Mouse (Mus musculus): Measurements from ENCODE around the gene Abhd2. TPM values are rescaled to one million over a fixed set of nuclear protein-coding genes. Genes with fewer than 3 reads are reported as not detected.
"Not testable (repeated sequence)": the region's sequence is repeated elsewhere in the genome, so short reads cannot be mapped to it uniquely, and the experiment has no call there.

Abhd2 gene
- polyA plus RNA-seq, 1 experiment from 2014 or later, result 6.8 TPM

DNA sequence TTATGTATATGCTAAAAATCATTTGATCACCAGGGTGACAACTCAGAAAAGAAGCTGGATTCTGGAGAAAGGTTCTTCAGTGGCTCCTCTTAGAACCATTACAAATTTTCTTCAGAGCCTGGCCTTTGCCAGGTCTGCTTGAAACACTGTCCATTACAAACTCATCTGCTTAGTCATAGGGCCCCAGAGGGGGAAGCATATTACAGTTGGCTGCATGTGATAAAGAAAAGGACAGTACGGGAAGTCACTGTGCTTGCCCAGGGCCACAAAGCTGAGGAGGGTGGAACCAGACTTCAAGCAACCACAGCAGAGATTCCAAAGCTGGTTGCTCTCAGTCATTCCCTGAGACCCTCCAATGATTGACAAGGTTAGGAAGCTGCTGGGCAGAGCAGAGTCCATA, 3.1 kb upstream of the Abhd2 start:
- WGBS, result 77% methylated on average over 1 of the region's 1 CpGs
- no peaks in the 10 kb centered on the region for H3K9me3 ChIP-seq (replicated peaks)
- H3K27ac ChIP-seq (replicated peaks), result no peak overlapping the region

DNA sequence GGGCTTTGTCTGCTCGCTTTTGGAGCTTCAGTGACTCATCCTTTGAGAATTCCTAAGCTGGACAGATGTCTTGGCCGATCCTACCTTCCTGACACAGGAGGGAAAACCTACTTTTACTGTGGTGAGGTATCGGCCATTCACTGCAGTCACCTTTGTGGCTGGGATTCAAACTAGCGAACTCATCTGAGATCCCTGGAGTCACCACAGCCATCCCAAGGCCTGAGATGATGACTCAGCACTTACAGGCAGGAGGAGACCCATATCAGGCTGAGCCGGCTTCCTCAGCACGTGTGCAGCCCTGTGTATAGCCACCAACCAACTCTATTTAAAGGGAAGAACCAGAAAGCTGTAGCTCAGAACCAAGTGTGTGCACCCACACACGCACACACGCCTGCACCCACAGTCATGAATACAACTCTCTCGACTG, 2.0 kb upstream of the Abhd2 start:
- WGBS, result 84% methylated on average over 9 of the region's 9 CpGs
- no peaks in the 10 kb centered on the region for H3K36me3 ChIP-seq
- DNase-seq (ENCODE audit: low spot score), result no peak
- H3K4me1 ChIP-seq, result peaks cover 42% of the 10 kb centered on the region
- H3K4me3 ChIP-seq, result no peak overlapping the region
- H3K27ac ChIP-seq (replicated peaks), result no peak overlapping the region
- H3K9me3 ChIP-seq (replicated peaks), result no peaks in the 10 kb centered on the region
- H3K27me3 ChIP-seq (ENCODE audit: low read depth, poor library complexity, severe bottlenecking), result no peaks in the 10 kb centered on the region

More for the DNA sequence above, 3.1 kb upstream of the Abhd2 start:
- no peaks in the 10 kb centered on the region for H3K27me3 ChIP-seq (ENCODE audit: low read depth, poor library complexity, severe bottlenecking)
- no peaks in the 10 kb centered on the region for H3K36me3 ChIP-seq
- no peak for DNase-seq (ENCODE audit: low spot score)
- no peak overlapping the region for H3K4me3 ChIP-seq
- H3K4me1 ChIP-seq, result peaks cover 31% of the 10 kb centered on the region

DNA sequence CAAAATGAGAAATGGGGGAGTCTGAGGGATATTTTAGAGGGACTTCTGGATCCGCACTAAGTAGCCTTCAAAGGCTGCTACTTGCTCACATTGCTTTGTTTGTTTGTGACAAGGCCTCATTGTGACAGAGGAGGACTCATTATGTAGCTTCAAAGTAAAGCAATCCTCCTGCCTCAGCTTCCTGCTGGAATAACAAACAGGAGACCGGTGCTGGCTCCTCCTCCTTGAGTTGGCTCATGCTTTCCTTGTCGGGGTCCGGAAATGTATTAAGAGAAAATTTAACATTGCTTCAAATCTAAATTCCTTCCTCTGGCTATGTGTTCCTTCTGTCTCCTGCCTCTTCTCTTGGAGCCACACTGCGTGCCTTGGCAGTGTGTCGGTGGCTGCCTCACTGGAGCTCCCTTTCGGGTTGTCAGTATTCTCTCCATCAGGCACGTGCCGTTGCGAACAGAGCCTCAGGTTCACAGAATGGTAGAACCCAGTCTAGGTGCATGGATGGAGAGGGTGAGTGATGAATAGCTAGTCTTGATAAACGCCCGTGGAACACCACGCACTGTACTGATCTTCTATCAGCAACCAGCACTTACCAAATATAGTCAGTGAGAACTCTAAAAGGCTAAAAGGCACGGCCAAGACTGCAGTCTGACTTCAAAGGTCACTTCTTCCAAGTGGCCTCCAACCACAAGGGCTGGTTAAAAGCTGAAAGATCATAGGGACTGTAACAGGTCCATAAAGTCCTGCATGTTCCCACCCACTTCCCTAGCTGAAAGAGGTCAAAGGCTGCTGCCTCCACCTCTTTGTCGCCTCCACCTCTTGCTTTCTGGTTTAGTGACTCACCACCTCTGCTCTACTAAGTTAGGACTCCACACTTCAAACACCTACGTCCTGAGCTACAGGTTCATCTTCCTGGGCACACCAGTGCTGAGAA, 874 bp upstream of the Abhd2 start:
- DNase-seq (ENCODE audit: low spot score), result no peak
- H3K4me1 ChIP-seq, result peaks cover 48% of the 10 kb centered on the region
- H3K36me3 ChIP-seq, result no peaks in the 10 kb centered on the region
- H3K27ac ChIP-seq (replicated peaks), result peak overlapping the region; percentile 90
- H3K9me3 ChIP-seq (replicated peaks), result no peaks in the 10 kb centered on the region
- no peaks in the 10 kb centered on the region for H3K27me3 ChIP-seq (ENCODE audit: low read depth, poor library complexity, severe bottlenecking)
- peak overlapping the region; percentile 86 for H3K4me3 ChIP-seq
- 88% methylated on average over 16 of the region's 16 CpGs for WGBS

DNA sequence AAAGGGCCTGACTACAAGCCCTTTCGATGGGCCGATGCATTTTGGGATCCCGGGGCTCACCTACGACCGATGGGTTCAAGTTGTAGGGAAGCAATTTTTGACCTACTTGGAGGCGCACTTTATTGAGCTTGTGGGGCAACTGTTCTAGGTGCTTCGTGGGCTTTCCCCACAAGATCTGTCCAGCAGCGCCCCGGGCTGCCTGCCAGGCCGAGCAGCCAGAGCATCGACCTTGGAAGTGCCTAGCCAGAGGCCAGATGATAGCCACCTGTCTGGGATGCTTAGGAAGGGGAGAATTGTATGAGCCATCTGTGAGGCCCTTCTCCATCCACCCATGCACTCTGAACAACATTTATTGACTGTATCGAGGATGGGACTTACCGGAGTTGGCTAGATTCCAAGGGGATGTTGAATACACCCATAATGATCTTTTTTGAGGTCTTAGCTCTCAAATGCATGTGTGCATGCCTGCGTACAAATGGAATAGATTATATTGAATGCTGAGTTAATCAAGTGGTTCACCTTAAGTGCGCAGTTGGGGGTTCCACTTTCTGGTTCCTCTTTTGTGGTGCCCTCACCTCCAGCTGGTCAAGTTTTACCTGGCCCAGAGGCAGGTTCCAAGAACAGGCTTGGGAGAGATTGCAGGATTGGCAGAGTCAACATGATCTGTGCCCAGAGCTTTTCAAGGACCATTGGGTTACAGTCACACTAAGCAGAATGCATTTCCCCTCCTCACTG, 906 bp downstream of the Abhd2 start:
- DNase-seq (ENCODE audit: low spot score), result no peak
- Histone ChIP-seq H3K4me1 (peaks cover 51% of the 10 kb centered on the region), H3K27me3 (ENCODE audit: low read depth, poor library complexity, severe bottlenecking) (no peaks in the 10 kb centered on the region), H3K27ac (replicated peaks) (peak overlapping the region; percentile 90), H3K4me3 (peak overlapping the region; percentile 86), H3K36me3 (no peaks in the 10 kb centered on the region), H3K9me3 (replicated peaks) (no peaks in the 10 kb centered on the region)
- WGBS, result 25% methylated on average over 15 of the region's 15 CpGs

DNA sequence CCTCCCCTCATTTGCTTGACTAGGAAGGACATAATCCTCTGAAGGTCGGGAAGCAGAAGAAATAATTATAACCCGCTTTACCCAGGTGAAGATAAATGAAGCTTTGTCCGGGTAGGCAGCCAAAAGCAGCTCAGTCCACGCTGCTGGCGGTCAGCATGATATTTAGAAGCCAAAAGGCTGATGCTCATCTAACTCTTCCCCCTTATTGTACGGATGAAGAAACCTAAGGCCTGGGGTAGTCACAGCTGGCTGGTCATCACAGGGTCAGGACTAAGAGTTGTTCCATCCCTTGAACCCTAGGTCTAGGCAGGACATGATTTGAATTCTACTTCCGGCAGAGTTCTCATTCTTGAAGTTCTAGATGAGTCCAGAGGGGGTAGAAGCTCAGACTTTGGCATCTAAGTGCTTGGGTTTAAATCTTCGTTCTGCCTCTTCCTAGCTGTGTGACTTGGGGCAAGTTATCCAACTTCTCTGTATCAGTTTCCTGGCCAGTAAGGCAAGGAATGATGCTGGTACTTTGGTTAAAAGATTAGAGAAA, 1.5 kb downstream of the Abhd2 start:
- Histone ChIP-seq H3K4me1 (peaks cover 57% of the 10 kb centered on the region), H3K4me3 (peak overlapping the region; percentile 86), H3K27me3 (ENCODE audit: low read depth, poor library complexity, severe bottlenecking) (no peaks in the 10 kb centered on the region), H3K9me3 (replicated peaks) (no peaks in the 10 kb centered on the region), H3K27ac (replicated peaks) (no peak overlapping the region), H3K36me3 (no peaks in the 10 kb centered on the region)
- DNase-seq (ENCODE audit: low spot score), result no peak
- 85% methylated on average over 8 of the region's 8 CpGs for WGBS

DNA sequence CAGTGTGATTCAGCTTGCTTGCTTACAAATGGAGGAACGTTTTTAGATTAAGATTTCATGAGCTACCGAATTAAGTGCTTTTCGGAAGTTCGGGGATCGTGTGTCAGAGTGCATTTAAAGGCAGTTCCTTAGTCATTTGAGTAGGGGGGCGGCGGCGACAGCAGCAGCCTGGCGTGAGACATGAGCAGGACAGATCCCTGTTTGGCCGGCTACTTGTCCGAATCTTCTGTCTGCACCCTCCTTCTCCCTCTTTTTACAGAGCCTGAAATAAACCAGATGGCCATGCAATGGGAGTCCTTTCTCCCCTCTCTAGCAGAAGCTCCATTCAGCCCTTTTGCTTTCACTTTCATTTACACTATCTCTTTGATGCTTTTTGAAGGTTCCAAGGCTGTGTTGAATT, 2.3 kb downstream of the Abhd2 start:
- Histone ChIP-seq H3K27me3 (ENCODE audit: low read depth, poor library complexity, severe bottlenecking) (no peaks in the 10 kb centered on the region), H3K4me3 (peak overlapping the region; percentile 86), H3K4me1 (peaks cover 61% of the 10 kb centered on the region), H3K27ac (replicated peaks) (peak overlapping the region; percentile 50; the same call in 1 of the 2 replicates), H3K9me3 (replicated peaks) (no peaks in the 10 kb centered on the region), H3K36me3 (no peaks in the 10 kb centered on the region)
- no peak for DNase-seq (ENCODE audit: low spot score)
- 52% methylated on average over 11 of the region's 11 CpGs for WGBS

DNA sequence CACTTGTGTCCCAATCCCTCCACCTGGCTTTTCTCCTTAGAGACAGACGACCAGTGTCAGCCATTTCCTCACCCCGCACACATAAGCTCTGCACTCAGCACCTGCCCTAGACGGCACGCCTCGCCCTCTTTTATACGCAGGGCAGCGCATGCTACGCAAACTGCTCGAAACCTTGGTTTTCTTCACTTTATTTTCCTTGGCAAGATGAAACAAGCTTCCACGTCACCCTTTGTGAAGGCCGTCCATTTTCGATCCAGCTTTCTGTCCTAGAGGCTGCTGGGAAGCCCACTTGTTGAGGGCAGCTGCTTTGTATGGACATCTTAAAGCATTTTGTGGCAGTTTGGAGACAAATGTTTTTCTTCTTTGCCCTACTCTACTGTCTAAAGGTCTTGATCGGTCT, 5.4 kb downstream of the Abhd2 start:
- H3K27me3 ChIP-seq (ENCODE audit: low read depth, poor library complexity, severe bottlenecking), result peaks cover 6% of the 10 kb centered on the region; the same call in 1 of the 2 replicates
- no peak overlapping the region for H3K4me3 ChIP-seq
- 90% methylated on average over 13 of the region's 13 CpGs for WGBS
- peaks cover 3% of the 10 kb centered on the region; the same call in 1 of the 2 replicates for H3K36me3 ChIP-seq
- no peaks in the 10 kb centered on the region for H3K9me3 ChIP-seq (replicated peaks)
- H3K27ac ChIP-seq (replicated peaks), result peak overlapping the region; percentile 55; the same call in 1 of the 2 replicates
- peaks cover 67% of the 10 kb centered on the region for H3K4me1 ChIP-seq
- no peak for DNase-seq (ENCODE audit: low spot score)

DNA sequence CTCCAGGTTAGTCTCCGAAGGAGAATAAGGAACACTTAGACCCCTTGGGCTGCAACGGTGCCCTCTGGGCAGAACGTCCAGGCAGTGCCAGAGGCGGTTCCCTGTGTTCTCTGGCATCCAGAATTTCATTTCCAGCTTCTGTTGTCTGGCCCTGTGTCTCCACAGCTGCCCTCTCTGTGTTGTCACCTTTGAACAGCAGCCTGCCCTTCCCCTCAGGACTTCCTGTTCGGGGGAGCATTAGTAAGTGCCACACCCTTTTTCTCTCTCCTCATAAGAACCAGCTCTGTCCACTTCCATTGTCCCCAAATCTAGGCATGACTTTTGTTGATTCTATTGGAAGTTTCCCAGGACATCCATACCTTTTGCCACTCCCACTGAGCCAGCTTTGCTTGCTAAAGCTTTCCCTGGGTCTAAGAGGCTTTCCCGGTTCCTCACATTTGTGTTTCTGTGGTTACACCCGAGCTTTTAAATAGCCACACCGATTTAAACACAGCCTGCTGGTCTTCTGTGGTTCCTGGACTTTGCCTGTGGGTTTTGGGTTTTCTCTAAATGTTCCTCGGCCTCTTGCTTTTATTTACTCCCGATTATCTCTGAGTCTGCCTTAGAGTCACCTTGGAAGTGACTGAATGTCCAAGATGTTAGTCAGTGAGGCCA, 6.5 kb downstream of the Abhd2 start:
- Histone ChIP-seq H3K36me3 (peaks cover 3% of the 10 kb centered on the region; the same call in 1 of the 2 replicates), H3K9me3 (replicated peaks) (no peaks in the 10 kb centered on the region), H3K27me3 (ENCODE audit: low read depth, poor library complexity, severe bottlenecking) (peaks cover 6% of the 10 kb centered on the region; the same call in 1 of the 2 replicates), H3K27ac (replicated peaks) (peak overlapping the region; percentile 55), H3K4me3 (no peak overlapping the region), H3K4me1 (peaks cover 67% of the 10 kb centered on the region)
- WGBS, result 78% methylated on average over 10 of the region's 10 CpGs
- DNase-seq (ENCODE audit: low spot score), result no peak

DNA sequence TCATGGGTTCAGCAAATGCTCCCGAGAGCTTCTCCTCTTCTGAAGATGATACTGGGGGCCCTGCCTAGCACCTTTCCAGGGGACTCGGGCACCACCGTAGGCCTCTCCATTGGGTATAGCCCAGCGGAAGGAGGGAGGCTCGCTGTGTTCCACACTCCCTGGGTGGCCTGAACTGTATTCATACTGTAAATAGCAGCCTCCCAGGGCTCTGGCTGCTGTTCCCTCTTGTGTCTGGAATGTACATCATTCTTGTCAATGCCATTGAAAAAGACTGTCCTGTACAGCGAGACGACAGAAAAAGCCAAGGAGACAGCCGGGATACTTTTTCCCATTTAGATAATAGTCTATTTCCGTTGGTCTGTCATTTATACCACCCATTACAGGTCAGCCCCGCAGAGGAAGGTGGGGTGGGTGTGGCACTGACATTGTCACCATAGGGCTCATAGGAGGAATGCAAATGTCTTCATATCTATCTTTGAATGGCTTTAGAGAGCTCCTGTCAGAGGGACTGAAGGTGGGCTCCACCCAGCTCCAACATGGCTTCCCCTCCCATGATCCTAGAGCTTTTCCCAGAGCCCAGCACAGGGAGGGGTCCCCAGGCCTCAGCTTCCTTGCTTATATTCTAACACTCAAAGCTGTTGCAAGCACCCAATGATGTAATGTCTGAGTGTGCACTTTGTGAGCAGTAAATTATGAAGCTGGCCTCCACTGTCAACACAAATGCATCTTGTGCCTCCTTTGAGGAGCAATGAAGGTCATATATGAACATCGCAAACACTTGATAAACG, 10.1 kb downstream of the Abhd2 start:
- 94% methylated on average over 12 of the region's 12 CpGs for whole genome bisulfite sequencing
- H3K27me3 ChIP-seq (ENCODE audit: low read depth, poor library complexity, severe bottlenecking), result peaks cover 17% of the 10 kb centered on the region; the same call in 1 of the 2 replicates
- H3K27ac ChIP-seq (replicated peaks), result no peak overlapping the region
- DNase-seq (ENCODE audit: low spot score), result no peak
- no peak overlapping the region for H3K4me3 ChIP-seq
- no peaks in the 10 kb centered on the region for H3K9me3 ChIP-seq (replicated peaks)
- H3K36me3 ChIP-seq, result peaks cover 11% of the 10 kb centered on the region; the same call in 1 of the 2 replicates
- peaks cover 53% of the 10 kb centered on the region for H3K4me1 ChIP-seq

DNA sequence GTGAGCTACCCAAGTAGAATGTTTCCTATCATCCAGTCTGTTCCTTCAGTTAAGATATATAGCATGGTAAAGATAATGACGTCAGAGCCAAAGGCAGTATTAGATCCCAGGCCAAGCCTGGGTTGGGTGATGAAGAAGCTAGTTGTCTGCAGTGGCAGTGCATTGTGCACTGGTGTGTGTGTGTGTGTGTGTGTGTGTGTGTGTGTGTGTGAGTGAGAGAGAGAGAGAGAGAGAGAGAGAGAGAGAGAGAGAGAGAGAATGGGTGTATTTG, 10.6 kb downstream of the Abhd2 start:
- not testable (repeated sequence) for H3K9me3 ChIP-seq (replicated peaks); H3K4me3 ChIP-seq; H3K27ac ChIP-seq (replicated peaks); DNase-seq (ENCODE audit: low spot score)
- 91% methylated on average over 1 of the region's 1 CpGs for whole genome bisulfite sequencing
- Histone ChIP-seq H3K4me1 (peaks cover 48% of the 10 kb centered on the region), H3K36me3 (peaks cover 11% of the 10 kb centered on the region; the same call in 1 of the 2 replicates), H3K27me3 (ENCODE audit: low read depth, poor library complexity, severe bottlenecking) (peaks cover 17% of the 10 kb centered on the region; the same call in 1 of the 2 replicates)

DNA sequence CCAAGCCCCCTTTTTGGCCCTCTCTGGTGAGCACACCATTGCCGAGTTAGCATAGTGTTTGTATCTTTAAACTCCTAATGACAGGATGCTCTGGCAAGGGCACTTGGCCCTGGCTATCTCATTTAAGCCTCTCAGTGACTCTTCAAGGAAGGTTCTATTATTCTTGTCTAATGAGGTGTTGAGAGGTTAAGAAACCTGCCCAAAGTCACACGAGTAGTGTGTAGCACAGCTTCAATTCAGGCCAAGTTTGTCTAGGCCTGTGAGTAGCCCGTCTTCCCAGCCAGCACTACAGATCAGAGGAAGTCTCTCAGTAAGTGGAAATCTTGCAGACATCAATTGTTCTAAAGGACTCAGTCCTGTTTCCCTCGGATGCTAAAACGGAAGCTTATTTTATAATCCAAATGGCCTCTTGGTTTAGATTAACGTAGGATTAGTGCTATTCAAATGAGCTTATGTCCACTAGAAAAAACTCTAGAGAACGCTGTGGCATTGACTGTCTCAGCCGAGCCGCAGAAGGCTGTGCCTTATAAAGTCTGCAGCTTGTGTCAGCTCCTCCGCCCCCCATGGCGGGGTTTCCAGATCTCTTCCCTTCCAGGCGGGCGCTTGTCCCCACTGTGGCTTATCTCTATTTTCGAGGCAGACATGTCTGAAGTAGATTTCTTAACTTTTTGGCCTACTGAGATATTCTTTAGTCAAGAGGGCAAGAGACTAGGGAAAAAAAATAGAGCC, 11.3 kb downstream of the Abhd2 start:
- Histone ChIP-seq H3K4me1 (peaks cover 41% of the 10 kb centered on the region), H3K9me3 (replicated peaks) (no peaks in the 10 kb centered on the region), H3K27me3 (ENCODE audit: low read depth, poor library complexity, severe bottlenecking) (peaks cover 17% of the 10 kb centered on the region; the same call in 1 of the 2 replicates), H3K4me3 (no peak overlapping the region), H3K27ac (replicated peaks) (no peak overlapping the region), H3K36me3 (peaks cover 11% of the 10 kb centered on the region; the same call in 1 of the 2 replicates)
- DNase-seq (ENCODE audit: low spot score), result no peak
- 56% methylated on average over 14 of the region's 14 CpGs for WGBS

All from midbrain, embryonic 10.5 days (tissue).